Mouse (Mus musculus) megakaryocyte, embryonic 14.5 days (primary cell): ENCODE measurements around the gene Gm4869.
"Not testable (repeated sequence)": the region's sequence is repeated elsewhere in the genome, so short reads cannot be mapped to it uniquely, and the experiment has no call there.

Experiments used
- FLI1 ChIP-seq: IDR thresholded peaks from 2 replicates; pipeline ENCODE4 v1.6.1; 2012; ENCODE audit warnings: low read length, inconsistent platforms, mixed read lengths
- GATA1 ChIP-seq: IDR thresholded peaks from 3 replicates; pipeline ENCODE4 v1.6.1; 2012; ENCODE audit warnings: mixed read lengths, low read length, inconsistent platforms, borderline replicate concordance

- TF ChIP-seq GATA1, FLI1: not testable (repeated sequence)
Measured at GRCm38 (mm10) chr5:140439117-140439516, 6.3 kb upstream of the Gm4869 start.
